Mouse (Mus musculus) small intestine, adult 2 months (tissue): ENCODE measurements around the gene Qrich2.

ENCODE experiments used
- CTCF ChIP-seq: fragments of 200-500 bp; IDR thresholded peaks from 2 replicates; pipeline ENCODE4 v1.5.1; 2012; ENCODE audit warnings: low read depth, mild to moderate bottlenecking, control low read depth, inconsistent platforms, low read length, moderate library complexity, mixed read lengths; ENCODE audit not compliant: insufficient replicate concordance, insufficient read length; ENCODE audit errors: extremely low read depth
- POLR2A ChIP-seq: fragments of 200-500 bp; IDR thresholded peaks from 2 replicates; pipeline ENCODE4 v1.6.1; 2012; ENCODE audit warnings: low read depth, mild to moderate bottlenecking, control low read depth, inconsistent platforms, low read length, moderate library complexity

- TF ChIP-seq POLR2A: no peak
- TF ChIP-seq CTCF: no peak
Measured at GRCm38 (mm10) chr11:116406231-116406728, 59.8 kb downstream of the Qrich2 start.
